Mouse (Mus musculus): Measurements from ENCODE around the gene Utrn. TPM values are rescaled to one million over a fixed set of nuclear protein-coding genes. Genes with fewer than 3 reads are reported as not detected.

The Utrn gene
- polyA plus RNA-seq, 1 experiment from 2014 or later = 49.7 TPM

- no peaks in the 10 kb centered on the region for H3K9me3 ChIP-seq (ENCODE audit: control insufficient read depth, low read length)
- ATAC-seq (replicated peaks; ENCODE audit: low FRiP score) (no peak), DNase-seq (ENCODE audit: low spot score) (no peak)
- no peak overlapping the region for H3K4me3 ChIP-seq (ENCODE audit: low read depth, low read length)
- no peak overlapping the region for H3K4me2 ChIP-seq (ENCODE audit: low read depth, low read length, severe bottlenecking)
- no peak overlapping the region for H3K27ac ChIP-seq (ENCODE audit: low read depth, low read length)
- H3K4me1 ChIP-seq (replicated peaks; ENCODE audit: control insufficient read depth, insufficient read depth, low read length) = no peaks in the 10 kb centered on the region
- H3K36me3 ChIP-seq (ENCODE audit: control insufficient read depth, insufficient read depth, low read length) = peaks cover 5% of the 10 kb centered on the region; the same call in 1 of the 2 replicates
- 100% methylated on average over 1 of the region's 1 CpGs for WGBS
- no peak overlapping the region for H3K9ac ChIP-seq (ENCODE audit: low read length)
- H3K27me3 ChIP-seq (ENCODE audit: control insufficient read depth, insufficient read depth, low read length) = no peaks in the 10 kb centered on the region
These were observed 133.5 kb downstream of the Utrn start for GRCm38 (mm10) chr10:12735695-12736094.

GRCm38 (mm10) chr10:12731459-12731858 lies 137.7 kb downstream of the Utrn start:
- H3K4me2 ChIP-seq (ENCODE audit: low read depth, low read length, severe bottlenecking) = no peak overlapping the region
- no peak overlapping the region for H3K4me3 ChIP-seq (ENCODE audit: low read depth, low read length)
- no peak overlapping the region for H3K27ac ChIP-seq (ENCODE audit: low read depth, low read length)
- WGBS = 84% methylated on average over 5 of the region's 5 CpGs
- no peaks in the 10 kb centered on the region for H3K27me3 ChIP-seq (ENCODE audit: control insufficient read depth, insufficient read depth, low read length)
- peaks cover 5% of the 10 kb centered on the region; the same call in 1 of the 2 replicates for H3K36me3 ChIP-seq (ENCODE audit: control insufficient read depth, insufficient read depth, low read length)
- H3K4me1 ChIP-seq (replicated peaks; ENCODE audit: control insufficient read depth, insufficient read depth, low read length) = no peaks in the 10 kb centered on the region
- DNase-seq (ENCODE audit: low spot score) (no peak), ATAC-seq (replicated peaks; ENCODE audit: low FRiP score) (no peak)
- H3K9ac ChIP-seq (ENCODE audit: low read length) = no peak overlapping the region
- H3K9me3 ChIP-seq (ENCODE audit: control insufficient read depth, low read length) = no peaks in the 10 kb centered on the region

DNA sequence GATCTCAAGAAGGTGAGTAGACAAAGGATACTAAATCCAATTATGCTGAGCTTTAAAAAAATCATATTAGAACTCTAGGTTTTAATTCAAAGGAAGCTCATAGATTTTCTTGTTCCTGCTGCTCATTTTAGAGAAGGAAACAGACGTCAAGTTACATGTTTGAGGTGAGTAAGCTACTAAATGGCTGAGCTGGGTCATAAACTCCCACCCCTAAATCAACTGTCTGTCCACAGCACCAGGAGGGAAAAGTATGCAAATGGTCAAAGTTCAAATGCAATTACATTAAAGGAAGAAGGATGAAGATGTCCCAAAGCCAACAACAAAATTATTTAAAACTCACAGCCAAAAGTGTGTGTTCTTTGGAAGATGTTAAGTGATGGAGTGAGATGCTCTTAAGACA lies 139.5 kb downstream of the Utrn start:
- no peaks in the 10 kb centered on the region for H3K9me3 ChIP-seq (ENCODE audit: control insufficient read depth, low read length)
- H3K4me2 ChIP-seq (ENCODE audit: low read depth, low read length, severe bottlenecking) = no peak overlapping the region
- H3K9ac ChIP-seq (ENCODE audit: low read length) = no peak overlapping the region
- DNase-seq (ENCODE audit: low spot score) = no peak
- peaks cover 5% of the 10 kb centered on the region; the same call in 1 of the 2 replicates for H3K4me1 ChIP-seq (replicated peaks; ENCODE audit: control insufficient read depth, insufficient read depth, low read length)
- no peak for ATAC-seq (replicated peaks; ENCODE audit: low FRiP score)
- H3K27me3 ChIP-seq (ENCODE audit: control insufficient read depth, insufficient read depth, low read length) = no peaks in the 10 kb centered on the region
- no peak overlapping the region for H3K4me3 ChIP-seq (ENCODE audit: low read depth, low read length)
- H3K27ac ChIP-seq (ENCODE audit: low read depth, low read length) = no peak overlapping the region
- WGBS = 88% methylated on average over 1 of the region's 1 CpGs
- H3K36me3 ChIP-seq (ENCODE audit: control insufficient read depth, insufficient read depth, low read length) = peaks cover 2% of the 10 kb centered on the region; the same call in 1 of the 2 replicates

DNA sequence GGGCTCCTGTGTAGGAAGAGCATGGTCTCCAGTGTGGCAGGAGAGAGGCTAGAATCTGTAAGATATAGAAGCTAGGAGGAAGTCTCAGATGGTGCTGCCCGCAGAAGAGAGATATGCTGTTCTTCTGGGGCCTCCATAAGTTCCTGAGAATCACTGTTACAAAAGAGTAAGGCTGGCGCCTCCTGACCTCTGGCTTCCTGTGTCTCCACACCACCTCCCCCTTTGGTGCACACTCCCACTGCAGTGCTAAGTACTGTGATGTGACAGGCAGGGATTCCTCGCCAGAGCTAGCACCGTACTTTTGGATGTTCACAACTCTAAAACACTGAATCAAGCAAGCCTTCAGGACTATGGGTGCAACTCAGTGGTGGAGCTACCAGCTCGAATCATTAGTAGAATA lies 140.1 kb downstream of the Utrn start:
- ATAC-seq (replicated peaks; ENCODE audit: low FRiP score) = no peak
- Histone ChIP-seq H3K36me3 (ENCODE audit: control insufficient read depth, insufficient read depth, low read length) (no peaks in the 10 kb centered on the region; the same call in 1 of the 2 replicates), H3K4me1 (replicated peaks; ENCODE audit: control insufficient read depth, insufficient read depth, low read length) (peaks cover 5% of the 10 kb centered on the region; the same call in 1 of the 2 replicates), H3K4me3 (ENCODE audit: low read depth, low read length) (no peak overlapping the region), H3K9ac (ENCODE audit: low read length) (no peak overlapping the region), H3K4me2 (ENCODE audit: low read depth, low read length, severe bottlenecking) (no peak overlapping the region), H3K27ac (ENCODE audit: low read depth, low read length) (no peak overlapping the region), H3K9me3 (ENCODE audit: control insufficient read depth, low read length) (no peaks in the 10 kb centered on the region), H3K27me3 (ENCODE audit: control insufficient read depth, insufficient read depth, low read length) (no peaks in the 10 kb centered on the region)
- WGBS = 87% methylated on average over 5 of the region's 5 CpGs
- no peak for DNase-seq (ENCODE audit: low spot score)

DNA sequence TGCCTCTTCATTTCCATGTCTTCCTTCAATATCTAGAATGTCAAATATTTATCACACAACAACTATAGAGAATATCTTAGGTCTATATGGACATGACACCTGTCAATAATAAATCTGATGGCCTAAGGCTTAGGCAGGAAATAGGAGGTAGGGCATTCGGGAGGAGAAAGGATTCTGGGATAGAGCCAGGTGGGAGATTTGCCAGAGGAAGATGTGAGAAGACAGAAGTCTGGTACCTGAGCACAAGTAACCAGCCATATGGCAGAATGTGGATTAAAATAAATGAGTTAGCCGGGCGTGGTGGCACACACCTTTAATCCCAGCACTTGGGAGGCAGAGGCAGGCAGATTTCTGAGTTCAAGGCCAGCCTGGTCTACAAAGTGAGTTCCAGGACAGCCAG lies 141.3 kb downstream of the Utrn start:
- 95% methylated on average over 3 of the region's 3 CpGs for WGBS
- peaks cover 5% of the 10 kb centered on the region; the same call in 1 of the 2 replicates for H3K4me1 ChIP-seq (replicated peaks; ENCODE audit: control insufficient read depth, insufficient read depth, low read length)
- no peak overlapping the region for H3K27ac ChIP-seq (ENCODE audit: low read depth, low read length)
- ATAC-seq (replicated peaks; ENCODE audit: low FRiP score) = no peak
- H3K4me3 ChIP-seq (ENCODE audit: low read depth, low read length) = no peak overlapping the region
- DNase-seq (ENCODE audit: low spot score) = no peak
- no peaks in the 10 kb centered on the region for H3K27me3 ChIP-seq (ENCODE audit: control insufficient read depth, insufficient read depth, low read length)
- no peak overlapping the region for H3K9ac ChIP-seq (ENCODE audit: low read length)
- no peaks in the 10 kb centered on the region for H3K9me3 ChIP-seq (ENCODE audit: control insufficient read depth, low read length)
- H3K36me3 ChIP-seq (ENCODE audit: control insufficient read depth, insufficient read depth, low read length) = no peaks in the 10 kb centered on the region
- H3K4me2 ChIP-seq (ENCODE audit: low read depth, low read length, severe bottlenecking) = no peak overlapping the region

DNA sequence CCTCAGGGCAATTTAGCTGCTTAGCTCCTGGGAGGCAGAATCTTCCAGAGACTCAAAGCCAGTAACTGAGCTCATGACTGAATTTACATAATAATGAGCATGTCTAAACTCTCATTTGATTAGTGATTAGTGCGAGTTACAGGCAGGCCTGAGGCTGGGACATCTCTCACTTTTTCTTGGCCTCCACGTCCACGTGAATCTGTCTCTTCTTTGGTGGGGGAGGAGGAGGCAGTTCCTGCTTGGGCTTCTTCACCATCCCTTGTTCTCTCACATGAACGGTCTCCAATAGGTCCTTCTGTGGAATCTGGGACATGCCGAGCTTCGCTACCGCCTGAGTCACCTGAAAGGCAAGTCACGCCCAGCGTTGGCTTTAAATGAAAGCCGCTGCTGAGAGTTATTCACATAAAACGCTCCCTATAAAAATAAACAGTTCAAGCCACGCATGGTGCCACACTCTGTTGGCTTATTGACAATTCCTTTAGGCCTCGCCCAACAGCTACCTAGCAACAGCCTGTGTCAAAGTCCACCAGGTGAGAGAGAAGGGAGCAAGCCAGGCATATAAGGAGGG lies 143.0 kb downstream of the Utrn start:
- no peaks in the 10 kb centered on the region for H3K36me3 ChIP-seq (ENCODE audit: control insufficient read depth, insufficient read depth, low read length)
- no peak overlapping the region for H3K9ac ChIP-seq (ENCODE audit: low read length)
- ATAC-seq (replicated peaks; ENCODE audit: low FRiP score) (peak; percentile 67), DNase-seq (ENCODE audit: low spot score) (no peak)
- H3K9me3 ChIP-seq (ENCODE audit: control insufficient read depth, low read length) = no peaks in the 10 kb centered on the region
- no peaks in the 10 kb centered on the region for H3K27me3 ChIP-seq (ENCODE audit: control insufficient read depth, insufficient read depth, low read length)
- WGBS = 28% methylated on average over 13 of the region's 13 CpGs
- no peak overlapping the region for H3K4me3 ChIP-seq (ENCODE audit: low read depth, low read length)
- no peak overlapping the region for H3K4me2 ChIP-seq (ENCODE audit: low read depth, low read length, severe bottlenecking)
- H3K4me1 ChIP-seq (replicated peaks; ENCODE audit: control insufficient read depth, insufficient read depth, low read length) = peaks cover 5% of the 10 kb centered on the region; the same call in 1 of the 2 replicates
- H3K27ac ChIP-seq (ENCODE audit: low read depth, low read length) = no peak overlapping the region

GRCm38 (mm10) chr10:12724247-12725001 lies 144.7 kb downstream of the Utrn start:
- no peak for DNase-seq (ENCODE audit: low spot score)
- ATAC-seq (replicated peaks; ENCODE audit: low FRiP score) = no peak

GRCm38 (mm10) chr10:12723269-12723668 lies 145.9 kb downstream of the Utrn start:
- 68% methylated on average over 3 of the region's 3 CpGs for WGBS
- H3K27me3 ChIP-seq (ENCODE audit: control insufficient read depth, insufficient read depth, low read length) = no peaks in the 10 kb centered on the region
- no peaks in the 10 kb centered on the region for H3K36me3 ChIP-seq (ENCODE audit: control insufficient read depth, insufficient read depth, low read length)
- DNase-seq (ENCODE audit: low spot score) (no peak), ATAC-seq (replicated peaks; ENCODE audit: low FRiP score) (no peak)
- H3K4me2 ChIP-seq (ENCODE audit: low read depth, low read length, severe bottlenecking) = no peak overlapping the region
- no peak overlapping the region for H3K9ac ChIP-seq (ENCODE audit: low read length)
- H3K4me3 ChIP-seq (ENCODE audit: low read depth, low read length) = no peak overlapping the region
- no peak overlapping the region for H3K27ac ChIP-seq (ENCODE audit: low read depth, low read length)
- H3K4me1 ChIP-seq (replicated peaks; ENCODE audit: control insufficient read depth, insufficient read depth, low read length) = peaks cover 5% of the 10 kb centered on the region; the same call in 1 of the 2 replicates
- H3K9me3 ChIP-seq (ENCODE audit: control insufficient read depth, low read length) = no peaks in the 10 kb centered on the region

More at GRCm38 (mm10) chr10:12724247-12725001, 144.7 kb downstream of the Utrn start:
- no peaks in the 10 kb centered on the region for H3K9me3 ChIP-seq (ENCODE audit: control insufficient read depth, low read length)
- no peaks in the 10 kb centered on the region for H3K27me3 ChIP-seq (ENCODE audit: control insufficient read depth, insufficient read depth, low read length)
- H3K4me3 ChIP-seq (ENCODE audit: low read depth, low read length) = no peak overlapping the region
- no peak overlapping the region for H3K4me2 ChIP-seq (ENCODE audit: low read depth, low read length, severe bottlenecking)
- no peaks in the 10 kb centered on the region for H3K36me3 ChIP-seq (ENCODE audit: control insufficient read depth, insufficient read depth, low read length)
- H3K4me1 ChIP-seq (replicated peaks; ENCODE audit: control insufficient read depth, insufficient read depth, low read length) = peaks cover 5% of the 10 kb centered on the region; the same call in 1 of the 2 replicates
- H3K9ac ChIP-seq (ENCODE audit: low read length) = no peak overlapping the region
- 72% methylated on average over 14 of the region's 14 CpGs for WGBS
- 0 out of 2 replicates have a peak overlapping the region, but pooled peaks have one; percentile 14 for H3K27ac ChIP-seq (ENCODE audit: low read depth, low read length)

Measured in forebrain, embryonic 11.5 days (tissue).